Mouse (Mus musculus): ENCODE measurements around the gene Sap30bp.

Sap30bp gene

GRCm38 (mm10) chr11:115999538-116000143 lies 66.6 kb downstream of the Sap30bp start:
- DNase-seq (ENCODE audit: low read depth, low spot score): peak; percentile 80

- DNase-seq (ENCODE audit: low read depth, low spot score): no peak
These were observed 67.5 kb downstream of the Sap30bp start for GRCm38 (mm10) chr11:116000607-116001006.

GRCm38 (mm10) chr11:116001725-116002124 lies 68.6 kb downstream of the Sap30bp start:
- DNase-seq (ENCODE audit: low read depth, low spot score): no peak

GRCm38 (mm10) chr11:116002894-116003293 lies 69.8 kb downstream of the Sap30bp start:
- peak; percentile 51 for DNase-seq (ENCODE audit: low read depth, low spot score)

- no peak for DNase-seq (ENCODE audit: low read depth, low spot score)
These were observed 71.2 kb downstream of the Sap30bp start for GRCm38 (mm10) chr11:116004186-116004823.

GRCm38 (mm10) chr11:116004840-116005700 lies 72.0 kb downstream of the Sap30bp start:
- DNase-seq (ENCODE audit: low read depth, low spot score): peak; percentile 72

- no peak for DNase-seq (ENCODE audit: low read depth, low spot score)
These were observed 72.8 kb downstream of the Sap30bp start for GRCm38 (mm10) chr11:116005701-116006419.

GRCm38 (mm10) chr11:116007095-116007850 lies 74.2 kb downstream of the Sap30bp start:
- no peak for DNase-seq (ENCODE audit: low read depth, low spot score)

- no peak for DNase-seq (ENCODE audit: low read depth, low spot score)
These were observed 75.3 kb downstream of the Sap30bp start for GRCm38 (mm10) chr11:116008411-116008810.

- no peak for DNase-seq (ENCODE audit: low read depth, low spot score)
These were observed 75.8 kb downstream of the Sap30bp start for GRCm38 (mm10) chr11:116008832-116009375.

- no peak for DNase-seq (ENCODE audit: low read depth, low spot score)
These were observed 76.6 kb downstream of the Sap30bp start for GRCm38 (mm10) chr11:116009661-116010060.

GRCm38 (mm10) chr11:116010146-116010545 lies 77.1 kb downstream of the Sap30bp start:
- no peak for DNase-seq (ENCODE audit: low read depth, low spot score)

GRCm38 (mm10) chr11:116010948-116011347 lies 77.9 kb downstream of the Sap30bp start:
- no peak for DNase-seq (ENCODE audit: low read depth, low spot score)

GRCm38 (mm10) chr11:116011529-116012261 lies 78.6 kb downstream of the Sap30bp start:
- DNase-seq (ENCODE audit: low read depth, low spot score): peak; percentile 56

GRCm38 (mm10) chr11:116012262-116012947 lies 79.3 kb downstream of the Sap30bp start, which contains the start of gene Galk1:
TSS of gene Galk1 (minus strand) at chr11:116012719.
- peak; percentile 96 for DNase-seq (ENCODE audit: low read depth, low spot score)

GRCm38 (mm10) chr11:116014821-116015220 lies 81.7 kb downstream of the Sap30bp start:
- no peak for DNase-seq (ENCODE audit: low read depth, low spot score)
